Mouse (Mus musculus) ovary, postnatal 10 days (tissue): ENCODE measurements around the gene Dnttip1.
A peak's percentile ranks its signal among the peaks of the same experiment; 100 is the strongest.
"Not testable (repeated sequence)": the region's sequence is repeated elsewhere in the genome, so short reads cannot be mapped to it uniquely, and the experiment has no call there.

Experiments
- DNase-seq: peaks from one replicate; pipeline ENCODE4 v3.0.0; 2022; ENCODE audit warnings: low spot score

Gene Dnttip1

GRCm38 (mm10) chr2:164745843-164746479 lies at the start of gene Dnttip1, which contains the start of gene Wfdc3:
TSS of gene Dnttip1 (plus strand) at chr2:164745983.
TSS of gene Wfdc3 (minus strand) at chr2:164745931.
- peak; percentile 89 for DNase-seq

- DNase-seq: no peak
Measured at GRCm38 (mm10) chr2:164698201-164698600, 47.6 kb upstream of the Dnttip1 start, which contains the start of gene Spint4. TSS of gene Spint4 (plus strand) at chr2:164698501.

GRCm38 (mm10) chr2:164700959-164701358 lies 44.8 kb upstream of the Dnttip1 start:
- no peak for DNase-seq

GRCm38 (mm10) chr2:164701761-164702160 lies 44.0 kb upstream of the Dnttip1 start:
- no peak for DNase-seq

- no peak for DNase-seq
Measured at GRCm38 (mm10) chr2:164704235-164704634, 41.5 kb upstream of the Dnttip1 start.

- no peak for DNase-seq
Measured at GRCm38 (mm10) chr2:164705328-164705727, 40.5 kb upstream of the Dnttip1 start.

GRCm38 (mm10) chr2:164705991-164706390 lies 39.8 kb upstream of the Dnttip1 start:
- DNase-seq: no peak

- no peak for DNase-seq
Measured at GRCm38 (mm10) chr2:164715005-164715404, 30.8 kb upstream of the Dnttip1 start, which contains the start of gene Spint5. TSS of gene Spint5 (plus strand) at chr2:164715305.

- not testable (repeated sequence) for DNase-seq
Measured at GRCm38 (mm10) chr2:164716194-164716786, 29.5 kb upstream of the Dnttip1 start.

GRCm38 (mm10) chr2:164723276-164723675 lies 22.5 kb upstream of the Dnttip1 start:
- no peak for DNase-seq

- peak; percentile 26 for DNase-seq
Measured at GRCm38 (mm10) chr2:164725895-164726619, 19.7 kb upstream of the Dnttip1 start.

GRCm38 (mm10) chr2:164731719-164732118 lies 14.1 kb upstream of the Dnttip1 start:
- DNase-seq: no peak

- no peak for DNase-seq
Measured at GRCm38 (mm10) chr2:164733259-164733658, 12.5 kb upstream of the Dnttip1 start.

GRCm38 (mm10) chr2:164734839-164735238 lies 10.9 kb upstream of the Dnttip1 start:
- no peak for DNase-seq

- no peak for DNase-seq
Measured at GRCm38 (mm10) chr2:164735446-164735845, 10.3 kb upstream of the Dnttip1 start.

GRCm38 (mm10) chr2:164737377-164738090 lies 8.2 kb upstream of the Dnttip1 start:
- DNase-seq: no peak

GRCm38 (mm10) chr2:164739876-164740275 lies 5.9 kb upstream of the Dnttip1 start:
- no peak for DNase-seq

- no peak for DNase-seq
Measured at GRCm38 (mm10) chr2:164744987-164745386, 796 bp upstream of the Dnttip1 start.

- no peak for DNase-seq
Measured at GRCm38 (mm10) chr2:164746693-164747092, 910 bp downstream of the Dnttip1 start.

GRCm38 (mm10) chr2:164748191-164748590 lies 2.4 kb downstream of the Dnttip1 start:
- DNase-seq: no peak

- DNase-seq: no peak
Measured at GRCm38 (mm10) chr2:164748991-164749390, 3.2 kb downstream of the Dnttip1 start.

GRCm38 (mm10) chr2:164752454-164752853 lies 6.7 kb downstream of the Dnttip1 start:
- no peak for DNase-seq
